Mouse (Mus musculus) G1E (cell line): ENCODE results near the gene Smim1.

ENCODE experiments used
- CTCF ChIP-seq: IDR thresholded peaks from 2 replicates; pipeline ENCODE4 v1.5.1; 2012; ENCODE audit warnings: low read depth, low read length, inconsistent platforms, mixed read lengths
- GATA1 ChIP-seq: IDR thresholded peaks from 2 replicates; pipeline ENCODE4 v1.6.1; 2012; ENCODE audit warnings: borderline replicate concordance, low read length, inconsistent platforms, mixed read lengths
- GATA2 ChIP-seq: IDR thresholded peaks from 2 replicates; pipeline ENCODE4 v1.6.1; 2012; ENCODE audit warnings: low read depth, low read length, inconsistent platforms, borderline replicate concordance
- POLR2AphosphoS5 ChIP-seq: IDR thresholded peaks from 2 replicates; pipeline ENCODE4 v1.6.1; 2012; ENCODE audit warnings: low read depth, low read length, inconsistent platforms; ENCODE audit not compliant: insufficient replicate concordance
- TAL1 ChIP-seq: conservative IDR thresholded peaks from 2 replicates; pipeline ENCODE4 v1.6.1; 2012; ENCODE audit warnings: low read depth, low read length, inconsistent platforms, mixed read lengths

- no peak for TF ChIP-seq CTCF
- TF ChIP-seq GATA1, result no peak
- no peak for TF ChIP-seq GATA2
- TF ChIP-seq POLR2AphosphoS5, result no peak
- no peak for TF ChIP-seq TAL1
These were observed 3.6 kb downstream of the Smim1 start for GRCm38 (mm10) chr4:154022407-154022806.
